Mouse (Mus musculus) layer of hippocampus, postnatal 10 days (tissue): ENCODE results near the gene Slc22a14. TPM values are rescaled to one million over a fixed set of nuclear protein-coding genes. Genes with fewer than 3 reads are reported as not detected.

Experiments used
- DNase-seq, 2 experiments: peaks; one replicate each; pipeline ENCODE4 v3.0.0; 2021; ENCODE audit warnings: low spot score in 2 of 2
- total RNA-seq, 2 experiments: library from RNA; stranded (reverse); gene quantifications; 2 replicates each; pipeline ENCODE4 v1.2.3; 2021

Gene Slc22a14
- total RNA-seq, 2 experiments from 2014 or later: not detected

DNA sequence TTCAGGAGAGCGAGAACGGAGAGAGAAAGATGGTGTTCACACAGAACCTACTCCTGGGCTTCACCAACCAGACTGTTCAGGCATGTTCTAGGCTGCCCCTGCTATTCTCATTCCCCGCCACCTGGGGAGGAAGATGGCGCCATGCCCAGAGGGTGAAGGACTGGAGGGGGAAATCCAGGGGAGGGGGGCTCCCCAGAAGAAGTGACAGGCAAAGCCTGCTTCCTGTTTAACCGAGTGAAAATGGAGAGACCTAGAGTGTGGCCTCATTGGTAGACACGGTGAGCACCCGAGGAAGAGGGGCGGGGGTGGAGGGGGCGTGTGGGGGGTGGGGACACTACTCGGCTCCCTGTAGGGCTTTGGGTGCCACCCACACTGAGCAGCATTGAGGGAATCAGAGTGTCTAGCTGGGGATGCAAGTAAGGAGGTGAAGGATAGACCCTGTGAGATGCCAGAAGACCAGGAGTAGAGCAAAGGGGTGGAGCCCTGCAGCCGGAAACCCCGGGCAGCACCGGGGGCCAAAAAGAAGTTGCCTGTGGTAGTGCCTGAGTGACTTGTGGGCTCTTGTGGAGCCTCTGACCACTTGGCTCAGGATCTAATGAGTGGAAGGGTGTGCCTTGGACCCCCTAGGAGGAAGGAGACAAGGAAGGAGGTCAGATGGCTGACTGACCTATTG lies 219.1 kb downstream of the Slc22a14 start:
- DNase-seq: no peak

DNA sequence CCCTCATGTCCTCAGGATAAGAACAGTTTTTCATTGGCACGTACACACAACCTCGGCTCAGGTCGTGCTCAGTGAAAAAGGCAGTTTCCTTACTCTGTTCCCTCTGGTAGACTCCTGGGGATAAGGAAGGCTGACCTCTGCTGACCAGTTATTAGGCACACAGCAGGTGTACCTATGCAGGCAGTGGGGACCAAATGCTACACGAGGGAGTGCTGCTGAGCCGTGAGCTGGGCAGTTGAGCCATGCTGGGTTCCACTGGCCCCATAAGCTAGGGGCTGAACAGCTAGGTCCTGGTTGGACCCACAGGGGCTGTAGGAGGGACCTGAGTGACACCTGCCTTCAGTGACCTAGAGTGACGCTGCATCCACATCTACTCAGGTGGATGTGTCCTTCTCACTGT lies 219.7 kb downstream of the Slc22a14 start:
- no peak for DNase-seq

DNA sequence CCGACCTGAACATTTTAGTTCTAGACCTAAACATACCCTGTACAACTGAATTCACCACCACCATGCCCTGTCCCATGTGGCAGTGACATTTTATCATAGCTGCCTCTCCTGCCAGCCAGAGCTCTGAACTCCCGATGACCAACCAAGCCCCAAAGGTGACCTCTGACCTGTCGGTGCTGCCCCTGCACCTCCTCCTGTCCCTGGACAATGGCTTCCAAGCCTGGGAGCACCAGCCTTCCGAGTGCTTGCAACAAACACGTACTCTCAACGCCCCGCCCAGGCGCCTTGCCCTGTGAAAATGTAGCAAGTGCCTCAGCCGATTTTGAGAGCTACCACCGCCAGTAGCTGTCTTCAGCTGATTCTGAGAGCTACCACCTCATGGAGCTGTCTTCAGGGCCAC lies 220.2 kb downstream of the Slc22a14 start:
- DNase-seq: no peak

DNA sequence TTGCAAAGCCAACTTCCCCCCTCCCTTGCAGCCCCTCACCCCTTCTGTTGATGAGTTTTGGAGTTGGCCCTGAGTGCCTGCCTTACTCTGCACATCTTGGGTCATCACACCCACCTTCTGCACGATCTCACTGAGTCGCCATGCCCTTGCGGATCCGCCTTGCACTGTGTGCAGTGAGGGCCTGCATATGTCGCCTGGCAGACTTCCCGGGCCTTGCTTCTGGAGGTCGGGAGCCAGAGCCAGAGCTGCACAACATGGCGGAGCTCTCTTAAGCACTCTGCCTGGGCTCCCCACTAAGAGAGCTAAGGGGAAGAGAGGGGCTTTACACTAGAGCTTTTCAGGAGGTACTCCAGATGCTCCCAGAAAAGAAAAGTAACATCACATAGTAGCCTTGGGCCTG lies 220.7 kb downstream of the Slc22a14 start:
- DNase-seq: no peak

DNA sequence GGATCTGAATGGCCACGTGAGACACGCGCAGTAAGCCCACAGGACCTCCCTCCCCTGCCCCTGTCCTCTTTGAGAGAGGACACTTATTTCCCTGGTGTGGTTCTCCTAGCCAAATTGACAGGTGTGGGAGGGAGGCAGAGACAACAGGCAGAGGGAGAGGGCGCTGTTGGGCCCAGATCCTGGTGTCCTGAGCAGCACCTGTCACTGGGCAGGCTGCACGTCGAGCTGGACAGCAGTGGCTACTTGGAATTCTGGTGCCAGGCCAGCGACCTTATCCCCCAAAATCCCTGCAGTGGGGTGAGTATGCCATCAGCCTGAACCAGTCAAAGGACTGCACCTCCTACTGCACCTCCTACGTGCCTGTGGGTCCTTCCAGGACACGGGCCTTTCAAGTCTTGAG lies 222.0 kb downstream of the Slc22a14 start:
- no peak for DNase-seq

DNA sequence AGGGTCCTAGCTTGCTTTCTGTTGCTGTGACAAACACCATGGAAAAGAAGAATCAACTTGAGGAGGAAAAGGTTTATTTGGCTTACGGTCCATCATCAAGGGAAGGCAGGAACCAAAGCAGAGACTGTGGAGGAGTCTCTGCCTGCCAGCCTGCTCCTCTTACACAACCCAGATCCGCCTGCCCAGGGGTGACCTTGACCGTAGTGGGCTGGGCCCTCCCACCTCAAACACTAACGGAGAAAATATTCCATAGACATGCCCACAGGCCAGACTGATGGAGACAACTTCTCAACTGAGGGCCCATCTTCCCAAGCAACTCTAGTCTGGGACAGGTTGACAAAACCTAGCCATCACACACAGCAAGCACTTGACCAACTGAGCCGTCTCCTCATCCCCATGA lies 223.3 kb downstream of the Slc22a14 start:
- no peak for DNase-seq

DNA sequence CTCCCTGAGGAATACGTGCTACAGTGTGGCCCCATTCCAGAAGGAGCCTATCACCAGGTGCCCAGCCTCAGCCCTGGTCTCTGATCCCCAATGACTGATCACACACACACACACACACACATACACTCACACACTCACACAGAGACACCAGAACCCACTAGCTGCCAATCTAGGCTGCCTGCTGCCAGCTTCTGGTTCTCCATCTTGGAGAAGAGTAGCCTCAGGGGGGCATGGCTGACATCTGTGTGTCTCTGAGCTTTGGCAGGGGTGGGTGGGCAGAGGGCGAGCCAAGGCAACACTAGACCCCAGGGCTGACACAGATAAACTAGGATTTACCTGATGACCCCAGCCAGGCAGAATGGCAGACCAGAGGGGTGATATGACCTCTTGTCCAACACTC lies 226.5 kb downstream of the Slc22a14 start:
- no peak for DNase-seq

DNA sequence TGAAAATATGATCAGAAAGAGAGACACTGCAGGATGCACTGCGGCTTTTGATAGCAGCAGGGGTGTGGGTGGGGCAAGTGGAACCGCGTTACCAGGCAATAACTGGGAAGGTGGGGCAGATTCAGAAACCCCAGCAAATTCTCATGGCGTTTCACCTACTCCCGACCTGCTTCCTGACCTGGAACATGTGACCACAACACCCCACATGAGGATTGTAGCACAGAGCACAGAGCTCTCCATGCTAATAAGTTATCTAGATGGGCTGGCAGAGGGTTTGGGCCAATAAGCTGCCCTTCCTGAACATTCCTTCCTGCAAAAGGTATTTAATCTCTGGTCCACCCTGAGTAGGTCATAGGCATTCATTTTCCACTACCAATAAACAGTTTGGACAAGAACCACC lies 234.7 kb downstream of the Slc22a14 start:
- DNase-seq: no peak

DNA sequence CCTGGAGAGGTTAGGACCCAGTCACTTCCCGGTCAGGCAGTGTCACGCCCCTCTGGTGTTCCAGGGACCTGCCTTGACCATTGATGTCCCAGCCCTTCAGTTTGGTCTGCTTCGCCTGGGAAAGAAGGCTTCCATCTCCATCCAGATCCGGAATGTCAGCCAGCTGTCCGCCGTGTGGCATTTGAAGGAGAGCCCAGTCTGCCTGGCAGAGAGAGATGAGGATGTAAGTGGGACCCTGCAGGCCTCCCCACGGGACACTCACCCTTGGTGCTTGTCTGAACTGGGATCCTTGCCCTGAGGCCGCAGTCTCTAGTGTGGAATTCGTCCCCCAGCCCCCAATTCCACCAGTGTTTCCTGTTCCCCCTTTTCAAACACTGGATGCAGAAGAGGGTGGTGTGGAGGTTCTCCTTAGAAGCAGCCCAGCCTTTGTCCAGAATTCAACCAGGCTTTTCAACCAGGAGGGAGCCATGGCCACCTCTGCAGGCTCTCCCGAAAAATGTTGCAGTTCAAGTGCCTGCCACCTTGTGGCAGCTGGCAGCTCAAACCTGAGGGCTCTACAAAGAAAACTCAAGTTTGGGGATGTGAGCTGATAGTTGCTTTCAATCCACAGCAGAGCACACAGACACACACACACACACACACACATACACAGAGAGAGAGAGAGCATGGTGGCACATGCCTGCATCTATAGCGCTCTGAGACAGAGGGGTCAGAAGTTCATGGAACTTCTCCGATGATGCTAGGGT lies 236.7 kb downstream of the Slc22a14 start:
- no peak for DNase-seq

DNA sequence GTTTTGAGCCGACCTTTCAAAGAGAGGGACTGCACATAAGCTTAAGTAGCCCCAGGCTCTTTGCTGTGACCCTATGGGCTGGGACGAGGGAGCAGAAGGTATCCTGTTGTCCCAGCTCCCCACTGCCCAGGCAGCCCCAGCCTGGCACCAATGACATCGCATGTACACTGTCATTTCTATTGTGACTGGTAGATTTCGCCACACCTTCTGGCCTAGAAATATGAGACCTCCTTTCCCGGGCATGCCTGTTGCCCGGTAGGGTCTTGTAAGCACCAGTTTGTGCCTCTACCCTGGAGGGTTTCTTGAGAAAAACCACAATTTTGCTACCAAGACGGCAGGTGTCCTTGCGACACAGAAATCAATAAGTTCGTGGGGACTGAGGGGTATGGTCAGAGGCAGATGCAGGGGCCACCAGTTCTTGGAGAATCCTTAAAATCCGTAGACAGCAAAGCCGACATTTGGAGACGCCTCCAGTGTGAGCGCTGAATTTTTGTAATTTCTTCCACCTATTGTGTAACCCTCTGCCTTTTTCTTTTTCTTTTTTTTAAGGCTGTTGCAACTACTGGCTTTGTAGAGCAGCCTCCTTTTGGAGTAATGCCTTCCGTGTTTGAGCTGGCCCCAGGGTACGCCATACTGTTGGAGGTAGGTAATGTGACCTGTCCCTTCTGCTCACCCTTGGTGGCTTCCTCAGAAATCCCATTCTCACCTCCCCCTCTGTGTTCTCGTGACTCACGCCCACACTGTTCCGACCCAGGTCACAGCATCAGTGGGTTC lies 242.6 kb downstream of the Slc22a14 start:
- DNase-seq: no peak

DNA sequence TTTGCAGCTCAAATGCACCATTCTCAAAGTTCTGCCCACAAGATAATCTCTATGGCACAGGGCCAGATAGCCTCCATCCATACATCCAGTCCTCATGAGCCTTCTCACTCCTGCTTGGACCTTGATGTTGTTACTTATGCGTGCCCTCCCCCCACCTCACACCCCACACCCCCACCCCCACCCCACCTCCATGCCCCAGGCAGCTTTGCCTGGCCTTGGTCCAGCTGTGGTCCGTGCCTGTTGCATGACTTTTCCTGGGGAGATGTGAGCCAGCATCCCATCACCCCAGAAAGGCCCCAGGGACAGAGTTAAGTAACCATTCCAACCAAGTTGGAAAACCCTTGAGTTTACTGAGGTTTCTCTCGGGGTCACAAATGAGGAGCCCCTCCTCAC lies 245.2 kb downstream of the Slc22a14 start:
- DNase-seq: no peak

Other genes starting within 250 kb of the Slc22a14 start
- 1 to 10 TPM; 2.1 to 2.5 TPM for gene Acaa1b, start 208.5 kb downstream of the Slc22a14 start, total RNA-seq
- not detected for gene Gm47289, start 206.4 kb downstream of the Slc22a14 start, total RNA-seq
- not detected for gene Slc22a13, start 156.5 kb downstream of the Slc22a14 start, total RNA-seq
- 10 to 100 TPM; 37.1 to 41.5 TPM for gene Oxsr1, start 43.1 kb downstream of the Slc22a14 start, total RNA-seq
- 10 to 100 TPM; 66.2 to 79.4 TPM for gene Acaa1a, start 25.9 kb downstream of the Slc22a14 start, total RNA-seq
- 1 to 10 TPM; 5.2 to 5.9 TPM for gene Myd88, start 24.1 kb downstream of the Slc22a14 start, total RNA-seq
- 1 to 10 TPM; 4.4 to 4.8 TPM for gene Xylb, start 8.2 kb downstream of the Slc22a14 start, total RNA-seq
- gene Acvr2b, start 36.6 kb upstream of the Slc22a14 start, total RNA-seq: 10 to 100 TPM; 10.2 to 12.6 TPM
- gene Exog, start 79.4 kb upstream of the Slc22a14 start, total RNA-seq: 10 to 100 TPM; 22.7 to 26.5 TPM
- gene Scn5a, start 213.5 kb upstream of the Slc22a14 start, total RNA-seq: 1 to 10 TPM; 1.4 to 1.5 TPM